Mouse (Mus musculus) adrenal gland, postnatal 4 days (tissue): ENCODE measurements at regions not wholly inside any gene's neighbourhood (a gene's known extent, or its start where the extent isn't known, plus 50 kb on each side); places are given as distances from the start of the nearest gene placed in this dataset.

Experiments
- DNase-seq, 2 experiments: peaks; one replicate each; pipeline ENCODE4 v3.0.0; 2021 to 2022; ENCODE audit warnings: low spot score in 2 of 2, mixed read lengths in 2 of 2

- DNase-seq = no peak
These were observed 71.4 kb downstream of the 2410131K14Rik start for GRCm38 (mm10) chr5:118316310-118317017.

- no peak for DNase-seq
These were observed 73.0 kb downstream of the 2410131K14Rik start for GRCm38 (mm10) chr5:118318073-118318472.

GRCm38 (mm10) chr5:118318883-118319282 lies 73.9 kb downstream of the 2410131K14Rik start:
- no peak for DNase-seq

- no peak for DNase-seq
These were observed 76.9 kb downstream of the 2410131K14Rik start for GRCm38 (mm10) chr5:118321719-118322455.

GRCm38 (mm10) chr5:118323151-118323550 lies 78.1 kb downstream of the 2410131K14Rik start:
- DNase-seq = no peak

- no peak for DNase-seq
These were observed 82.0 kb downstream of the 2410131K14Rik start for GRCm38 (mm10) chr5:118326837-118327541.

- no peak for DNase-seq
These were observed 83.1 kb downstream of the 2410131K14Rik start for GRCm38 (mm10) chr5:118327961-118328712.

- no peak for DNase-seq
These were observed 84.1 kb downstream of the 2410131K14Rik start for GRCm38 (mm10) chr5:118329143-118329542.

- no peak for DNase-seq
These were observed 86.2 kb downstream of the 2410131K14Rik start for GRCm38 (mm10) chr5:118331286-118331607.

GRCm38 (mm10) chr5:118331608-118332394 lies 86.8 kb downstream of the 2410131K14Rik start:
- DNase-seq = peak; percentile 26 to 62

GRCm38 (mm10) chr5:118334054-118334453 lies 89.0 kb downstream of the 2410131K14Rik start:
- DNase-seq = no peak

GRCm38 (mm10) chr5:118338186-118338585 lies 93.2 kb downstream of the 2410131K14Rik start:
- DNase-seq = no peak

- no peak for DNase-seq
These were observed 94.9 kb downstream of the 2410131K14Rik start for GRCm38 (mm10) chr5:118339676-118340661.

- DNase-seq = no peak
These were observed 98.7 kb downstream of the 2410131K14Rik start for GRCm38 (mm10) chr5:118343444-118344320.

- DNase-seq = no peak
These were observed 100.2 kb downstream of the 2410131K14Rik start for GRCm38 (mm10) chr5:118345226-118345625.

GRCm38 (mm10) chr5:118349057-118349456 lies 104.0 kb downstream of the 2410131K14Rik start:
- DNase-seq = no peak

- DNase-seq = no peak
These were observed 106.3 kb downstream of the 2410131K14Rik start for GRCm38 (mm10) chr5:118351301-118351700.

- DNase-seq = no peak
These were observed 107.1 kb downstream of the 2410131K14Rik start for GRCm38 (mm10) chr5:118352142-118352541.
